Mouse (Mus musculus) gastrocnemius, adult 2 months (tissue): Measurements from ENCODE around the gene Nab2. TPM values are rescaled to one million over a fixed set of nuclear protein-coding genes. Genes with fewer than 3 reads are reported as not detected.

Experiments used
- DNase-seq: peaks from one replicate; pipeline ENCODE4 v3.0.0; 2022
- H3K27ac ChIP-seq: fragments of 200-600 bp; 2 replicates; pipeline ENCODE4 v1.8.1; 2022; ENCODE audit warnings: mild to moderate bottlenecking
- H3K4me3 ChIP-seq: fragments of 200-600 bp; 2 replicates; pipeline ENCODE4 v1.8.1; 2022; ENCODE audit warnings: mild to moderate bottlenecking, moderate library complexity
- CTCF ChIP-seq: fragments of 200-600 bp; IDR thresholded peaks from 2 replicates; pipeline ENCODE4 v1.8.1; 2022; ENCODE audit warnings: antibody characterized with exemption, mild to moderate bottlenecking, moderate library complexity
- intact Hi-C: fragments of 180-260 bp; cut with DNase I; formaldehyde crosslinking; loops from one replicate; pipeline ENCODE4 v1.15.1; 2025
- total RNA-seq, 2 experiments: library from RNA; stranded (reverse); gene quantifications; 2 replicates each; pipeline ENCODE4 v1.2.3; 2021

Gene Nab2
- total RNA-seq, 2 experiments from 2014 or later, result 2.8 to 3.2 TPM

- TF ChIP-seq CTCF, result peak; percentile 34
- Histone ChIP-seq H3K4me3 (no peak overlapping the region), H3K27ac (peak overlapping the region; percentile 98)
- no peak for DNase-seq
- intact Hi-C loops, result loop anchor here (2.0 kb wide), 1 partner anchor 47 kb away; no protein-coding TSS in a partner anchor
These were observed 44.7 kb downstream of the Nab2 start for GRCm38 (mm10) chr10:127623439-127624216.

- peak; percentile 37 for DNase-seq
- no peak for TF ChIP-seq CTCF
- Histone ChIP-seq H3K27ac (peak overlapping the region; percentile 98), H3K4me3 (peak overlapping the region; percentile 78)
- intact Hi-C loops, result loop anchor here (1.0 to 2.0 kb wide), 2 partner anchors 46 to 53 kb away; no protein-coding TSS in a partner anchor
These were observed 45.7 kb downstream of the Nab2 start for GRCm38 (mm10) chr10:127622661-127623060.

DNA sequence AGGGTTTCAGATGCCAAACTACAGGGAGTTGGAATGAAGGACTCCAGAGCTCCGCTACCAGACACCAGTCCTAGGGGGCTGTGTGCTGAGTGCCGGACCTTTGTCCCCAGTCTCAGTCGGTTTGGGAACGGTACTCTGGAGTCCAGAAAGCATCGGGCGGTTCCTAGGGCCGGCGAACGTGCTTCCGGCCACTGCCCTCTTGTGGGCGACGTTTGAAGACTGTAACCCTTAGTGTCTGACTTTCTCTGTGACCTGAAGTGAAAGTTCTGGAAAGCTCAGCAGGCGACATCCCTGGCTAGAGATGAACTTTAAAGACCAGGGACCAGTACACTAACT lies 46.3 kb downstream of the Nab2 start:
- peak; percentile 74 for TF ChIP-seq CTCF
- intact Hi-C loops, result loop anchor here (1.0 to 2.0 kb wide), 2 partner anchors 45 to 53 kb away; no protein-coding TSS in a partner anchor
- peak overlapping the region; percentile 98 for H3K27ac ChIP-seq
- H3K4me3 ChIP-seq, result peak overlapping the region; percentile 78
- DNase-seq, result peak; percentile 85

DNA sequence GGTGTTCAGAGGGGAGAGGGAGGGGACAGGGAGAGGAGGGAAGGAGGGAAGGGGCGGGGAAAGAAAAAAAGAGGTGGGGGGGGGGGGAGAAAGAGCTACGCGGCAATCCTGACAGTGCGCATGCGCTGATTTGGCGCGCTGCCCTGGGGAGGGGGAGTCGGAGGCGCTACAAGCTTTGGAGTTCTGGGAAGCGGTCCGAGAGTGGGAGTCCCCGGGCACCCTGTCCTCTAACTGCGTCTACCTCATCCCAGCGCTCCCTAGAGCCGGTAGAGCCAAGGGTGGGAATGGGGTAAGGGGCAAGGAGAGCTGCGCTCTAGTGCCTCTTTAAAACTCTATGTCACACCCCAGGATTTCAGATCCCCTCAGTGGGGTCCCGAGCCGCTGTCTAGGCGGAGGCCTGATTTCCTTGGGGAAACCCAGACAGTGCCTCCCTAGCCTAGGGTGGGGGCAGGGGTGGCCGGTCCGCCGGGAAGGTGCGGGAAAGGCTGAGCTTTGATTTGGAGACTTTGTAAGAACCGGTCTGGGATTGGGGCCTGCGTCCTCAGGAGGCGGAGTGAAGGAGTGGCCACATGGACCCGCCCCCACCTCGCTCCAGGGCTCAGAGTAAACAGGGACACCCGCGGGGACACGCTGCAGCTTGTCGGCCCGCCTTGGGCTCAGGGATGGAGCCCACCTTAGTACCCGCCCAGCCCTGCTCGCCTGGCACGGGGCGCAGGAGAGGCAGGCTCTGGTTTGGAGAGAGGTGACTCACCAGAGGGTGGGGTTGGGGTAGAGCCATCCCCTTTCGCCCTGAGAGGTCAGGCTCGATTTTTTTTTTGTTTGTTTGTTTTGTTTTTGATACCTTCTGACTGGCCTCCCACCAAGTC lies 46.9 kb downstream of the Nab2 start:
- Histone ChIP-seq H3K27ac (peak overlapping the region; percentile 98), H3K4me3 (peak overlapping the region; percentile 78)
- TF ChIP-seq CTCF, result no peak
- intact Hi-C loops, result loop anchor here (1.0 to 2.0 kb wide), 2 partner anchors 45 to 52 kb away; no protein-coding TSS in a partner anchor
- peak; percentile 97 for DNase-seq

GRCm38 (mm10) chr10:127620406-127621190 lies 47.8 kb downstream of the Nab2 start, which contains the start of gene Lrp1:
Gene Lrp1, minus strand, starts transcription at chr10:127621148.
- H3K27ac ChIP-seq, result peak within 1 kb of the TSS; percentile 98
- peak; percentile 45 for DNase-seq
- no peak for TF ChIP-seq CTCF
- intact Hi-C loops, result no loop called here
- peak within 1 kb of the TSS; percentile 78 for H3K4me3 ChIP-seq

- intact Hi-C loops, result no loop called here
- H3K4me3 ChIP-seq, result peak overlapping the region; percentile 78
- peak; percentile 55 for DNase-seq
- H3K27ac ChIP-seq, result peak overlapping the region; percentile 98
- no peak for TF ChIP-seq CTCF
These were observed 48.4 kb downstream of the Nab2 start for GRCm38 (mm10) chr10:127619941-127620405.

DNA sequence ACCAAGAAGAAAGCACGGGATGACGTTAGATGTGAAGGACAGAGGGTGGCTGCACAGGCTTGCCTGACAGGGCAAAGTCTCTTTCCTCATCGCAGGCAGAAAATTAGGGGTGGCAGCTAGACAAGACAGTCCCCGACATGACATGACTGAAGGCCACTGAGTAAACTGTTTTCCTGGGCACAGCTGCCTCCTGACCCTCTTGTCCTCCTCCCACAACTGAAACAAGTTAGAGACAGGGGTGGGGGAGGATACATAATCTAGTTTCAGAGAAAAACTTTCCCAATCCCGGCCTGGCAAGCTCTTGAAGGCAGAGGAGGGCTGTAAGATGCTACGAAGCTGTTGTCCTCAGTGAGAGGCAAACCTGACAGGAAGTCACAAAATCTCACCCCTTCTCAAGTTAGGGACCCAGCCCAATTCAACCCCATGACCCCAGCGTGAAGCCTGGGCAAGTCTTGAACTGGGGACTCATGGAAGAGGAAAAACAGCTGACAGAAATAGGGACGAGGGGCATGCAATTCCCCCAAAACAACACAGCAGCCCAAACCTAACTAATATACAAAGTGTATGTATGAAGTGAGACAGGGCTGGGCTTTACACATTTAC lies 49.1 kb downstream of the Nab2 start:
- no peak for TF ChIP-seq CTCF
- peak; percentile 24 for DNase-seq
- peak overlapping the region; percentile 78 for H3K4me3 ChIP-seq
- intact Hi-C loops, result no loop called here
- peak overlapping the region; percentile 98 for H3K27ac ChIP-seq

DNA sequence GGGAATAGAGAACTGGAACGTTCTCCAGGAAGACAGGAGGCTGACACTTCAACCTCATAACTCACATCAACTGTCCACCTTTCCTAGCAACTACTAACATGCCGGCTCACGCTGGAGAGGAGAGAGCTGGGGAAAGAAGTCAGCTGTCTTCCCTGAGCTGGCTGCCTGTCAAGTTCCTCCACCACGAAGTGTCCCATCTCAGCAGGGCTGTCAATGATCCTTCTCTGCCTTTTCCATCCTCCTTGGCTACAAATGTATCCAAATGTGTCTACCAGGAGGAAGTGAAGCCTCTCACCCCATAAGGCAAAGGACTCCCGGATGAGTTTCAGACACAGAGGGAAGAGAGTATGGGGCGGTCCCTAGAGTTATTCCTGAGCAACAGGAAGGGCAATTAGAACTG lies 50.2 kb downstream of the Nab2 start:
- intact Hi-C loops, result no loop called here
- peak overlapping the region; percentile 78 for H3K4me3 ChIP-seq
- DNase-seq, result peak; percentile 52
- no peak for TF ChIP-seq CTCF
- H3K27ac ChIP-seq, result peak overlapping the region; percentile 98

GRCm38 (mm10) chr10:127617294-127617693 lies 51.1 kb downstream of the Nab2 start:
- peak overlapping the region; percentile 98 for H3K27ac ChIP-seq
- intact Hi-C loops, result no loop called here
- TF ChIP-seq CTCF, result no peak
- H3K4me3 ChIP-seq, result peak overlapping the region; percentile 78
- DNase-seq, result peak; percentile 14

DNA sequence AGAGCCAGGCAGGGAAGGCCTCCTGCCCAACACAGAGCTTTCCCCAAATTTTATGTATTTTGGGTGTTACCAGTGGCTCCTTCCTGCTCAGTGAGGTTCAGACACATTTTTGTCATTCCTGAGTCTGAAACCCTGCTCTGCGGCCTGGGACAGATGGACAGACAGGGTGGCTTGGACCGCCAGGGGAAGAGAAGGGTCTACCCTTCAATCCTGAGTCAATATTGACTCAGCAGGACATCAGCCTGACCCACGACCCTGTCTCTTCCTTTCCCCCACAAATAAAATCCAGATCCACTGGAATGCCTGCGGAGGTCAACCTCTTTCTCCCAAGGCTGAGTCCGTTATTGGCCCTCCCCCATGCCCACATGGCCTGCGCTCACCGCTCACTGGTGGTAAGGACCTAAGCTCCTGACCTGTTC lies 52.1 kb downstream of the Nab2 start:
- peak overlapping the region; percentile 98 for H3K27ac ChIP-seq
- peak; percentile 24 for DNase-seq
- no peak for TF ChIP-seq CTCF
- intact Hi-C loops, result no loop called here
- peak overlapping the region; percentile 78 for H3K4me3 ChIP-seq

DNA sequence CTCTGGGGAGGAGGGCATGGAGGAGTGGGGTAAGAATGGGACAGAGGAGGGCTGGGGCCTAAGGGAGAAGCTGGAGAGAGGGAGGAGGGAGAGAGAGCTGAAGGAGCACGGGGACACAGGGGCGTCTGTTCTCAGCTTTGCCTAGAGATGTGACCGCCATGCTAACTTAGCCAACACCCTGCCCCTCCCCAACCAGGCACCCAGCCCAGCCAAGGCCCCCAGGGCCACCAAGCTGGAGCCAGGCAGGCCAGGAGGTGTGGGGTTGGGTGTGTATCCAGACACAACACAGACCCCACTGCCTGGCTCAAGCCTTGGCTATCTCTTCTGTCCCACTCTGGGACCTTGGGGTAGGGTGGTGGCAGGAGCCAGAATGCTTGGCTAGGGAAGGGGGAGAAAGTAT lies 52.8 kb downstream of the Nab2 start:
- peak overlapping the region; percentile 78 for H3K4me3 ChIP-seq
- DNase-seq, result peak; percentile 80
- intact Hi-C loops, result no loop called here
- no peak for TF ChIP-seq CTCF
- peak overlapping the region; percentile 98 for H3K27ac ChIP-seq

DNA sequence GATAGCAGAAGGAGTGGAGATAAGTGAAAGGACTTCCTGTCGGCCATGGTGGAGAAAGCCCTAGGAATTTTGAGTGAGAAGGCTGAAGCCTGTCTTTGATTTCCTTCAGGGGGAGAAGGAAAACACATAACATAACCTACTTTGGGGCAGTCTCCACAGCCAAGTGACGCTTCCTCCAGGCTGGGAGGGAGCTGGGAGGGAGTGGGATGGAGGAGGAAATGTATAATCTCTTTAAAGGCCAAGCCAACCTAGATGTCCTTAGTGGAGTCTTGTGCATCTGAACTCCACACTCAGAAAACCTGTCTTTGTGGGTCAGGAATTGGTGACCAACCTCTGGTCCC lies 53.4 kb downstream of the Nab2 start:
- peak overlapping the region; percentile 98 for H3K27ac ChIP-seq
- H3K4me3 ChIP-seq, result peak overlapping the region; percentile 78
- no peak for TF ChIP-seq CTCF
- DNase-seq, result no peak
- intact Hi-C loops, result no loop called here
